Mouse (Mus musculus) cerebellum, adult (tissue): ENCODE data around the gene Upb1.

Source experiments
- ATAC-seq: cut with Nextera tagmentation; 2 replicates; pipeline ENCODE4 v1.9.2; 2017; ENCODE audit warnings: mild to moderate bottlenecking, moderate library complexity, mixed read lengths; ENCODE audit not compliant: insufficient number of reproducible peaks, low FRiP score, low TSS enrichment

Upb1 gene

DNA sequence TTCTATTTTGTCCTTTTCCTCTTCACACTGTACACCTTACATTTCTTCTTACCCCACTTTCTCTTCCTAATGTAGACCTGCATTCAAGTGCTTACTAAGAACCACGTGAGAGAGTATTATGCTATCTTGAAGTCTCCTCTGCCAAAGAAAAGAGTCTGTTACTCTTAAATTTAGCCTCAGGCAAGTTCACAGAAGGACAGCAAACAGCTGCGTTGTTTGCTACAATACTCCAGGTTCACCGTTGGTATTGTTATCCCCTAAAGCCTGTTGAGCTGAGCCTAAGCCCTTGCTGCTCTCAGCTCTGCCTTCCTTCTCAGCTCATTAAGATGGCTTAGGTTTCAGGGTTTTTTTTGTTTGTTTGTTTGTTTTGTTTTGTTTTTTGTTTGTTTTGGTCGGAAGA, 17.8 kb downstream of the Upb1 start:
- no peak for ATAC-seq

DNA sequence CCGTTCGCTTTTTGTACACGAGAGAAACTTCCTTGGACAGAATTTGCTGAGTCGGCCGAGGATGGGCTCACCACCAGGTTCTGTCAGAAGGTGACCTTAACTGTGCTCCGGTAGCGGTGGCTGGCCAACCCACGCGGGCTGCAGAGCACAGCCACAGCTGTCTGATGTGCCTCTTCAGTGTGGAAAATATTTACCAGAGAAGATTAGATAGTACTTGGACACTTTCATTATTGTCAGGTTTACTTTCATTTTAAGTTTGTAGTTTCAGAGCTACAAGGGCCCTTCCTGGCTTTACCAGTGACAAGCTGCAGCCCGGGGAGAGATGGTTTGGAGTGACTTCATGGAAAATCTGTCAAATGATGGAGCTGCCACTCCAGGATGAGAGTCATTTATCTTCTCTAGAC, 23.6 kb downstream of the Upb1 start:
- ATAC-seq = no peak

DNA sequence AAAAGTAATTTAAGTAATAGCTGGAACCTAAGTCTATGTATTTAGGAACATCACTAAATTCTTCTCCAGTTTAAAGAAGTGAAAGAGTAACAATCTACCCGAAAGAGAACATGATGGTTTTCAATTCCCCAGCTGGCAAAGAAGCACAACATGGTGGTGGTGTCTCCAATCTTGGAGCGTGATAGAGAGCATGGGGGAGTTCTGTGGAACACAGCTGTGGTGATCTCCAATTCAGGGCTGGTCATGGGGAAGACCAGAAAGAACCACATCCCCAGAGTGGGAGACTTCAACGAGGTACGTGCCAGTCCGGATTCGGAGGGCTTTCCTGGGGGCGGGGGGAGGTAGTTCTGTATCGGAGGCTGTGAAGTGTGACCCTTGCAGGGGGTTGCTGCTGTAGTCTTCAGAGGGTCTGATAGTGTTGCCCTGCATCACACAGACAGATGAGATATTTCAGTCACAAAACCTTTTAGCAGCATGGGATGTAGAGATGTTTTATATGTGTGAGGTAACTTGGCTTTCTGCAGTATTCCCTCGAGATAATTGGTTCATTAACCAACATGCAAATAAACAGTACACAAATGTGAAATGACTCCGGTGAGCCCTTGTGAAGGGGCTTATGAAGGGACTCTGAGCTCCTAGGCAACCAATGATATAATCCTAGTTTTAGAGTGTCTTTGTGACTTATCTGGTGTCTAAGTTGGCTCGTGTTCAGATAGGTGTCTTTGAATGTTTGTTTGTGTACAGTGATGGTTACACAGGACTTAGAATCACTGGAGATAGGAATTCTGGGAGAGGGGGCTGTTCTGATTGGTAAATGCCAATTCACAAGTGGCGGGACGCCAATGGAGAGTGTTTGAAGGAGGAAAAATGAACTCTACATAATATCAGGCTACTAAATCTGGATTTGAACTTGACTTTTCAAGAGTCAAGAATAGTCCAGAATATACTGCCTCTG, 27.4 kb downstream of the Upb1 start:
- ATAC-seq = no peak

DNA sequence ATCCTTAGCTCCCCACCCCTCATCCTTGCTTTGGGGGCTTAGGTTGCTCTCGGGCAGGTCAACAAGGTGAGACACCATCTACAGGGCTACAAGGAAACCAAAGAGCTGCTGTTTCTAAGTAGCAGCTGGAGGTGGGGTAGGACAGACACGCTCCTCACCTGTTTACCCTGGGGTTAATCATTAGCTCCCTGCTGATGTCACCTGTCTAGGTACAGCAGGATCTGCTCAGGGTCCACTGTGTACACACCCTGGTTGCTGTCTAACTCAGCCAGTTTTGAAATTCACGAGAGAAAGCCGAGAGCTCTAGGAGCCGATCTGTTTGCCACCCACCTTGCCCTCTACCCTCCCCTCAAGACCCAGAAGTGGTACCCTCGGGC, 28.1 kb downstream of the Upb1 start:
- ATAC-seq = no peak

DNA sequence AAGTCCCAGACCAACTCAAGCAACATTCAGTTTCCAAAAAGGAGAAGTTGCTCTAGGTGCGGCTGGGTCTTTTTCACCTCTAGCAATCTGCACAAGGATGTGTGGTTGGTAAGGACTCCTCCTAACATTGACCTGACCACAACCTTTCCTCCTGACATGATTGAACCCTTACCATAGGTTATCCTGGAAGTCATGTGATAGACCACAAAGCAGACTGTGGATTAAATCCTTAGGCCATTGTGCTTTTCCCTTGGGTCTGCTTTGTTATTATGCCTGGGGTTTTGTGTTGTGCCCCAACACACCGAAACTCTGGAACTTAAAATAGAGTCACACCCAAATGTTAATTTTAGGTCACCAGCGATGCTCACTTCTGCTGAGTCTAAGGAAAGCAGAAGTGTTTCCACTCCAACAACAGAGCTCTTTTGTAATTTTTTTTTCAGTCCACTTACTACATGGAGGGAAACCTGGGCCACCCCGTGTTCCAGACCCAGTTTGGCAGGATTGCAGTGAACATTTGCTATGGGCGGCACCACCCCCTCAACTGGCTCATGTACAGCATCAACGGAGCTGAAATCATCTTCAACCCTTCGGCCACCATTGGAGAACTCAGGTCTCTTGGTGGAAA, 28.7 kb downstream of the Upb1 start:
- no peak for ATAC-seq

DNA sequence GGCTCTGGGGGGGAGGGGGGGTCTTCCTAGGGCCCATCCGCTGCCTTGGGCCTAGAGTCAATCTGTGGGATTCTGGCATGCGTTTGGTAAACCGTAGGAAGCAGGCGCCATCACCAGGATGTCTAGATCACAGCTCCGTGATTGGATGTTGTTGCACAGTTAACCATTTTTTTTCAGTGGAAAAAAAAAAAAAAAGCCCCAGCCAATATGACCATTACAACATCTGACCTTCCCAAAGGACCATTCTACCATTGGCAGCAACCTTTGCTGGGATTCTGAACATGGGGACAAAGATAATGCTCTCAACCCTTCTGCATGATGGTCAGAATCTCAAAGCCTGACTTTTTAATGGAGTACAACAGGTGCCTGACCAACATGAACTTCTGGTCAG, 29.2 kb downstream of the Upb1 start:
- ATAC-seq = no peak

DNA sequence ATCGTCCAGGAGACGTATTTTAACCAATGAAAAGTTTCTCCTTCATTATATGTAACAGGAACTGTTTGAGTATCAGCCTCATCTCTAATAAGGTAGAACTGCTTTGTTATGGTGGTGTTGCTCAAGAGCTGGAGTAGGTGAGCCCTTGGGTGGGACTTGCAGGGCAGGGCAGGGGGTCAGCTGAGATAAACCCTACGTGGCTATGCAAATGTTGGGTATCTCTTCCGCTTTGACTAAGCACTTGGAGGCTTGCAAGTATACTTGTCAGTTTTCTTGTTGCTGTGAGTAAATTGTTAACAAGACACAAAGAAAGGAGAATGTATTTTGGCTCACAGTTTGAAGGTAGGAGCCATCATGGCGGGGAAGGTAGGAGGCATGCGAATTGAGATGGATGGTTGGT, 29.7 kb downstream of the Upb1 start:
- no peak for ATAC-seq

DNA sequence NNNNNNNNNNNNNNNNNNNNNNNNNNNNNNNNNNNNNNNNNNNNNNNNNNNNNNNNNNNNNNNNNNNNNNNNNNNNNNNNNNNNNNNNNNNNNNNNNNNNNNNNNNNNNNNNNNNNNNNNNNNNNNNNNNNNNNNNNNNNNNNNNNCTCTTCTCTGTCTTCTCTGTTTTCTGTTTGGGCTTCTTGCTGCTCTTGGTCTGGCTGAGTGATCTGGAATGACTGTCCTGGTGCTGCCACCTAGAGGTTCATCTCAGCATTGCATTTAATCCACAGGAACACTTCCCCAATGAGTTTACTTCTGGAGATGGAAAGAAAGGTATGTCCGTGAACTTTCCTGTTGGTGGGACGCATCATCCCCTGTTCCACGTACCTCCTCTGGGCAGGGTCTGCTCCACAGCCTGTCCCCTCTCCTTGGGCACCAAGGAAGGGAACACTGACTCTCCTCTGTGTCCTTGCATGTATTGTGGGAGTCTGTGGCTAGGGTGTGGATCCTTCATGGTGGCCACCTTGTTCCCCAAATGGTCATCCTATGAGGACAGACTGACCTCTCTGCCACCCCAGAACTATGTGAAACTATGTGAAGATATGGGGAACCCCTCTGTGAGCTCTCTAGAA, 35.8 kb downstream of the Upb1 start:
- peak; percentile 68 for ATAC-seq

DNA sequence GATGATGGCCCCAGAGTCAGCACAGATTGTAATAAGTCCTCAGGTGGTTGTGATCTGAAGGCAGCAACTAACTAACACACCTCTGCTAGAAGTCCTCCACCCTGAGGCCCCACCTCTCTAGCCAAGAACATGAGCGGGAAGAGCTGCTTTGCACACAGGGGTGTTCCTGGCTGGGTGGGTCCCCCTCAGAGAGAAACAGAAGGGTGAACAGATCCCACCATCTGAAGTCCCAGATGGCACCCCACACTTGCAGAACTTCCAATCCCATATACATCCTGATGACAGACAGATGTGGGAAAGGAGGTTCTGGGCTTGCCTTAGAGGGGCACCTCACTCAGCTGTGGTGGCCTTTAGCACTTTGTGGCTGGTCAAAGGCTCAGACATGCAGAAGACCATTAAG, 36.4 kb downstream of the Upb1 start:
- no peak for ATAC-seq

DNA sequence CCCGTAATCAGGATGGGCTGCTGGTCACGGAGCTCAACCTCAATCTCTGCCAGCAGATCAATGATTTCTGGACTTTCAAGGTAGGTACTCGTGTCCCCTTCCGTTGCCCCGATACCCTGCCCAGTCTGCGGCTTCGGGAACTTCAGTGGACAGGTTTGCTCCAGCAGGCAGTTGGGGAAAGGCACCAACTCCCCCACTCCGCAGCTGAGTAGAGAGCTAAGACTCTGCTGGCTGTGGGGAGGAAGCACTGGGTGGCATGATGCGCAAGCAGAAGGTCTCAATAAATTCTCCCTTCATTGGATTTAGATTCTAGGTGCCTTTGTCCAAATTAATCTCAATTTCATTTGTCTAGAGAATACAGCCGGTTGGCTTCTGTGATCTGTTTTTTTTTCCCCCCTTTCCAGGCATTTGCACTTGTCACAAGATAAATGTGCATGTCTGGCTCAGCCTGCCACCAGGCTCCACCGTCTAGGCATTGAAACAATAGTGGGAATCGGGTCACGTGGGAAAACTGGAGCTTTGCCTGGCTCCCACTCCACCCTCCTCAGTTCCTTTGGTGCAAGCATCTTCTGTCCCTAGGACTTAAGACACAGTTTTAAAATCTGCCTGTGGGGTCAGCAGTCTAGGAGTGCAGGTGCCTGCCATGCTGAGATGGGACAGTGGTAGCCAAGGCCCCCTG, 37.4 kb downstream of the Upb1 start:
- no peak for ATAC-seq

DNA sequence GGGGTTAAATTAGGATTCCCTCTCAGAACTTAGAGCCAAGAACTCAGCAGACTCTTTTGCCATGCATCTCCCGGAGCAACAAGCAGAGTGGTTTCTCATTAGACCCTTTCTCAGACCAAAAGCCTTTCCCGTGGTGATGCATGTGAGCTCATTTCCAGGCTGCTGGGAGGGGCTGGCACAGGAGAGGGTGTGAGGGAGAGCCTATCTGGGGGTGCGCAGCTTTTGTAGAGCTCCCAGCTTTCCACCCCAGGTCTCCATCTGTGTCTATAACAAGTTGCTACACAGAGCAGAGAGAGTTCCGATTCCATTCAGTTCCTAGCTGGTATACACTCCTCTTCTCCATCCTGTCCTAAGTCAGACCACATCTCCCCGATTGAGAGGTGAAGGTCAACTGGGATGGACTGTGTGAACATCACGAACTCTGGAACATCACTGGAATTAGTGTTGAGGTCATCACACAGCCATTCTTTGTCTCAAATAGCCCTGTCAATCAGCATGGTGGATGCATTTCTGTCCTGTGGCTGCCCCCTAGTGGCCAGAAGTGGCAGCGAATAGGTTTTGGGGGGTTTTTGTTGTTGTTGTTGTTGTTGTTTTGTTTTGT, 38.4 kb downstream of the Upb1 start:
- ATAC-seq = no peak

DNA sequence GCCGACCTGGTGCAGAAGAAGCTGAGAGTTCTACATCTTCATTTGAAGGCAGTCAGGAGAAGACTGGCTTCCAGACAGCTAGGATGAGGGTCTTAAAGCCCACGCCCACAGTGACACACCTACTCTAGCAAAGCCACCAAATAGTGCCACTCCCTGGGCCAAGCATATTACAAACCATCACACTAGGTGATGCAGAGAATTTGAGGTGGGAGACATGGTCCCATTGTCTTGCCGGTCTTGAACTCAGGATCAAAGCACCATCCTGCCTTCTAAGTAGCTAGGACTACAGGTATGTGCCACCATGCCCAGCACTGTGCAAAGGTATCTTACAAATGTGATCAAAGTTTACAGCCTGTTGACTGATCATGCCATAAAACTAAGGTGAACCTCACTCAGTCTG, 39.8 kb downstream of the Upb1 start:
- no peak for ATAC-seq

DNA sequence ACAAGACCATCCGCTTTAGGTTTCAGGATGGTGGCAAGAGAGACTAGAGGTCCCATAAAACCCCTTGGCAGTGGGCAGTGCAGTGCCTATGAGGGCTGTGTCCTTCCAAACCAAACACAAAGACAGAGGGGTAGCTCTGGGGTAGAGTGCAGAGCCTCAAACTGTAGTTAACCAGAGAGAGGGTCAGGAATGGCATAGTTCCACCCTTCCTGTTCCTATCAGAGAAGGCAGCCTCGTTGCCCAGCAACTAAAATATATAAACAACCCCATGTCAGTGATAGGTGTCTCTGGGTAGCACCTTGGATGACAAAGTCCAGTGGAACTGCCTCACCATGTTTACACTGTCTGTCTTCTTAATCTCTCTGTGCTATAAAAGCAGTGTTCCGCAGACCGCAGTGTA, 40.9 kb downstream of the Upb1 start:
- ATAC-seq = no peak

DNA sequence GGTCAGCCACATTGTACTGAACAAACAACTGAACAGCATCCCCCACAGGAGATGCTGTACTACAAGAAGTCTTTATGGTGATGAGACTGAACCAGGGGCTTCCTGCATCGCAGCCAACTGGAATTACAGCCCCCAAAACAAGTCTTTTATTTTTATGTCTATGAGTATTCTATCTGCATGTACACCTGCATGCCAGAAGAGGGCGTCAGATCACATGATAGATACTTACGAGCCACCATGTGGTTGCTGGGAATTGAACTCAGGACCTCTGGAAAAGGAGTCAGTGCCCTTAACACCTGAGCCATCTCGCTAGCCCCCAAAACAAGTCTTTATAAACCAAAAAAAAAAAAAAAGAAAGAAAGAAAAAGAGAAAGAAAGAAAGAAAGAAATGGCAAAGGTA, 42.1 kb downstream of the Upb1 start:
- ATAC-seq = no peak

DNA sequence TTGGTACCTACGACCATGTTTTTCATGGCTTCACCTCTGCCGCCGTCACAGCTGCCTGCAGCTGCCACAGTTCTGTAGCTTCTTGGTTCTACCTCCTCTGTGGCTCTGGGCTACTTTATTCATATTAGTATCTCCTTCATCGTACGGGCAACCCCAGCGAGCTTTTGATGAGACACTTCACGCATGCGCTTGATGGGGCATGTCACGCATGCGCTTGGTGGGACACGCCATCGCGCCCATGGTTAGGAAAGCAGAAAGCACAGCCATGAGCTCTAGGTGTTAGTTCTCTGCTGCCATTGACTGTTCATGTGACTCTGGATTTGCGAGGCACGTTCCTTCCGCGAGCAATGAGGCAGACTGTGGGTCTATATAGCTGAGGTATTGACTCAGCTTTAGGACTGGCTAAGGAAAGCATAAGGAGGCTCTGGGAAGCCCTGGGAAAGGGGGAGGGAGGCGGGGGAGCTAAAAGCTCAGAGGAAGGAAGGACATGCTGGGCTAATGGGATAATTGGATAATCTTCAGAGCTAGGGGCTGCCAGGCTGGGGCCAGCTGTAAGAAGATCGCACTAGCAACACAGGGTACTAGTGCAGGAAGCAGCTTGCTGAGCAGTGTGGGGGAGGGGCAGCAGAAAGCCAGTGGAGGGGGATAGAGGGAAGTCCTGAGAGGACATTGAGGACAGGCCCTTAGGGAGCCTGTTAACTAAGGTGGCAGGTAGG, 43.4 kb downstream of the Upb1 start:
- no peak for ATAC-seq

DNA sequence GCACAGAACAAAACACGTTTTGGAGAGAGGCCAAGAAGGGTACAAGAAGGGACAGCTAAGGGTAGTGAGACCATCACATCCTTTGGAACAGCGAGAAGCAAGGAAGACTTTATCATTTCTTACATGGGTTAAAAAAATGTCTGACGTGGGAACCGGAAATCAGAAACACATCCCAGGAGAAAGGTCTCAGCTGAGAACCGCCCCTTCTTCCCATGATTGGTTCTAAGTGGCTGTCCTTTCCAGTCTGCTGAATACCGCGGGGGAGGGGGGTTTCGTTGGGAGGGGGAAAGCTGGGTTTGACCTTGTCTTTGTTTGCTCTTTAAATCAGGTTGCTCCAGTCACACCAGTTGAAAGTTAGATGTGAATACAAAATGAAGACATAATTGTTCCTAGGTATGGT, 44.1 kb downstream of the Upb1 start:
- ATAC-seq = no peak

DNA sequence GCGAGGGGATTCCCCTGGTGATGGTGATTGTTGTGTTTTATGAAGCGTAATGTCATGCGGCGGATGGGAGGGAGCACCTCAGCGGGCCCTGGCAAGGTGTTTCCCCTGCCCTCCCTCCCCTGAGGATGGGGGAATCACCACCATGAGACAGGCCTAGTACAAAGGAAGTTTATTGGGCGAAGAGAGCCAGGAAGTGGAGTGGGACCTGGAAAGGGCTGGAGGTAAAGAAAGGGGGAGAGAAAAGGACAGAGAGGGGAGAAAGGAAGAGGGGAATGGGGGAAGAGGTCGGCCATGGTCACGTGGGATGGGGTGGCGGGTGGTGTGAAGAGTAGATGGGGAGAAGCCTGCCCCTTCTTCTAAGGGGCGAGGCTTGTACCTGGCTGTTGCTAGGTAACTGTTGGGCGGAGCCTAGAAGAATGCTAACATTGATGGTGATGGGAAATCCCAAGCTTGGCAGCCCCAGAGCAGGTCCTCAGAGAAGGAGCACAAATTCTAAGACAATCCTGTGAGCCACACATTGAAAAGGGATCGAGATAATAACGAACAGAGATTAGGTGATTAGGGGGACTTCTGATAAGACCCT, 45.7 kb downstream of the Upb1 start:
- ATAC-seq = no peak

DNA sequence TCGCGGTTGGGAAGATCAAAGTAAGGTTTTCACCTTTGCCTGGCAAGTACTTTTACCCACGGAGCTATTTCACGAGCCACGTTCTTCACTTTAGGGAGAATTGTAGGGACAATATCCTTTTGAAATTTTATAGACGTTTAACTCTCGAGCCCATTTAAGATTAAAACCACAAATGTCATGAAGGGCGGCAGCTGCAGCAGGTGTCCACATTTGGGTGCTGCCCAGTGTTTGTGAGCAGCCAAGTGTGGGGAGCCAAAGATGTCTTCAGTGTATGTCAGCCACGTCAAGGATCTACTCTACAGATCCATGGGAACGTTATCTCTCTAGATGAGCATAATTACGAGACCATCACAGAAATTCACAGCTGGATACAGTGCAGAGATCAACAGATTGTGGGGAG, 46.6 kb downstream of the Upb1 start:
- ATAC-seq = no peak

DNA sequence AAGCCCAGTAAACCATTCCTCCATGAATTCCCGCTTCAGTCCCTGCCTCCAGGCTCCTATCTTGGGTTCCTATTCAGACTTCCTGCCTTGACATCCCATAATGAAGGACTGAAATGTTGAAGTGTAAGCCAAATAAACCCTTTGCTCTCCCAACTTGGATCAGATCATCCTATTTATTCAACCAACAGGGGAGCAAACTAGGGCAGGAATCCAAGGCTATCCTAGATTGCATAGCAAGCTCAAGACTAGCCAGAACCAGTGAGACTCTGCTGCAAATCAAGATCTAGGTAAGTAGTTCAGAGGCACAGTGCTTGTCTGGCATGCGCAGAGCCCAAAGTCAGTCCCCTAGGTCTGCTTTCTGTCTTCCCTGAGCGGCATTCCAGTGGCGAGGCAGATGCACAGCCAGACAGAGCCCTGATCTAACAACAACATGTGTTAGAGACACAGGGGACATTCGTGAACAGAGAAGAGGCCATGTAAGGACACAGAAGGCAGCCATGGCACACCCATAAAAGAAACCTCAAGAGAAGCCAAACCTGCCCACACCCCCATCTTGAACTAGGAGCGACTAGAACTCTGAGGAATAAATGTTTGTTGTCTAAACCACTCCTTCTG, 48.0 kb downstream of the Upb1 start:
- ATAC-seq = no peak
